14 mouse cellular contexts compared by ENCODE assay signal in the genomic region with DNA sequence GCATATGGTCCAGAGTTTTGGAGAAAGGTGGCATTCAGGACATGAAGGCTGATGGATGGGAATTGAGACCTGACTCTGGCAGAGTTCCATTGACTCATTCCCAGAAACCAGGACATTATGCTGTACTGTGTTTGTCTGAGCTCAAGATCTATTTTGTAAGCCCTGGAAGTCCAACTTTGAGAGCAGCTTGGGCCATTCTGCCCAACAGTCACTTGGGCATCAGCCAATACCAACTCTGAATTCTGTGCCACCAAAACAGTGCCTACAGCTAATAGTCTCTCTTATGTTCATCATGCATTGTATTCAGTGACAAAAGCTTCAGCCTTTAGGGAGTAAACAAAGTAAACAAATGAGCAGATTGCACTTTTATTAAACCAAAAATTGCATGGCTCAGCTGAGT.
DNase-seq lines count a peak whose midpoint lies in the region; ATAC-seq lines count a peak whose summit lies in the region.
"Had no signal": no experiment of that assay in that cellular context is flagged by ENCODE, and none has a peak within 500 bp of the region (broad histone marks: within the 10 kb centered on the region; RNA-seq: fewer than 3 reads in every experiment).

No protein-coding gene starts in this region.

- H3K4me2 ChIP-seq in neural tube, embryonic 15.5 days: no peak overlapping the region
- H3K4me2 ChIP-seq: heart, embryonic 15.5 days; limb, embryonic 15.5 days; lung, embryonic 14.5 days had no signal

- no peaks in the 10 kb centered on the region for H3K36me3 ChIP-seq in neural tube, embryonic 15.5 days
- H3K36me3 ChIP-seq: G1E; heart, embryonic 15.5 days; limb, embryonic 15.5 days had no signal

- H3K4me3 ChIP-seq in neural tube, embryonic 15.5 days (replicated peaks): no peak overlapping the region
- H3K4me3 ChIP-seq: heart, embryonic 15.5 days; limb, embryonic 15.5 days; megakaryocyte, embryonic 14.5 days had no signal

- no peaks in the 10 kb centered on the region for H3K27me3 ChIP-seq in neural tube, embryonic 15.5 days (replicated peaks)
- H3K27me3 ChIP-seq: heart, embryonic 15.5 days; limb, embryonic 15.5 days; megakaryocyte, embryonic 14.5 days had no signal

- H3K9me3 ChIP-seq in neural tube, embryonic 15.5 days (replicated peaks): no peaks in the 10 kb centered on the region
- H3K9me3 ChIP-seq: G1E; heart, embryonic 15.5 days; limb, embryonic 15.5 days; megakaryocyte, embryonic 14.5 days had no signal

- peak; percentile 4 to 7 for DNase-seq in layer of hippocampus, adult 18-20 months (ENCODE audit: low spot score in 2 of 2)
- no peak for DNase-seq in layer of hippocampus, adult 9-10 months (ENCODE audit: low spot score)
- peak; percentile 3 for DNase-seq in retina, adult 2 months (ENCODE audit: low read depth, low spot score)
- no peak for DNase-seq in retina, embryonic 14.5 days (ENCODE audit: low spot score)
- DNase-seq in cerebellum, postnatal 14 days: peak; percentile 25 to 59
- no peak for DNase-seq in lung, postnatal 36 days
- no peak for DNase-seq in adrenal gland, postnatal 25 days

- ATAC-seq in neural tube, embryonic 15.5 days (ENCODE audit: low FRiP score): peak; percentile 50; the same call in 1 of the 2 replicates
- ATAC-seq: inflammation-experienced regulatory T-cells, adult 6 months had no signal

- H3K4me1 ChIP-seq in neural tube, embryonic 15.5 days: 0 out of 2 replicates have a peak, but pooled peaks cover 3% of the 10 kb centered on the region
- H3K4me1 ChIP-seq: heart, embryonic 15.5 days; limb, embryonic 15.5 days; megakaryocyte, embryonic 14.5 days had no signal

- no peak overlapping the region for H3K9ac ChIP-seq in neural tube, embryonic 15.5 days (replicated peaks)
- H3K9ac ChIP-seq: heart, embryonic 15.5 days; limb, embryonic 15.5 days; lung, embryonic 14.5 days had no signal

- H3K27ac ChIP-seq in neural tube, embryonic 15.5 days (replicated peaks): no peak overlapping the region
- H3K27ac ChIP-seq: heart, embryonic 15.5 days; limb, embryonic 15.5 days had no signal

Comparison
In these comparisons a context has a peak if more than half of its experiments do, and no peak if none do; other contexts are left out.
1. DNase-seq: peak in layer of hippocampus, adult 18-20 months (2 of 2), retina, adult 2 months (single experiment) and cerebellum, postnatal 14 days (2 of 2); none in layer of hippocampus, adult 9-10 months (single experiment), retina, embryonic 14.5 days (single experiment), lung, postnatal 36 days (single experiment) and adrenal gland, postnatal 25 days (single experiment).